Mouse (Mus musculus): ENCODE measurements around the gene Gm10097. TPM values are rescaled to one million over a fixed set of nuclear protein-coding genes. Genes with fewer than 3 reads are reported as not detected.

Gene Gm10097
- polyA plus RNA-seq, 1 experiment from 2014 or later, result 0.15 TPM

DNA sequence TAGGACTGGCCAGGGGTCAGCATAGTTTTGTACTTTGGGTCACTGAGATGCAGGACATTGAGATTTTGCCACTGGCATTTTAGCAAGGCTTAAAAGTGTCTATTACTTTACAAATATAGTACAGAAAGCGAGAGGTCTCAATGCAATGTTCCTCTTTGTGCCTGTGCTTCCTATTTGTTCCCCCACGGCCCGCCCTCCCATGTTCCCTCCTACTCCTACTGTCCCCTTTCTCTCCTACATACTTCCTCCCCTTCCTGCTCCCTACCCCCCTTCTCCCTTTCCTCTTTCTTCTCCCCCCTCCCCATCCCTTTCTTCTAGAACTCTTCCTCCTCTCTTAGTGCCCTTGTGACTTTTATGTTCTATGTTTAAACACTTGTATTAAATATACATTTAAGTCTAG lies 12.1 kb upstream of the Gm10097 start:
- peak; percentile 34; the same call in 1 of the 2 replicates for ATAC-seq
- H3K4me3 ChIP-seq (replicated peaks), result no peak overlapping the region
- H3K9ac ChIP-seq (replicated peaks), result no peak overlapping the region
- H3K27ac ChIP-seq, result no peak overlapping the region
- 60% methylated on average over 3 of the region's 3 CpGs for WGBS
- peaks cover 10% of the 10 kb centered on the region; the same call in 1 of the 2 replicates for H3K27me3 ChIP-seq
- H3K4me2 ChIP-seq (replicated peaks), result no peak overlapping the region
- no peaks in the 10 kb centered on the region for H3K9me3 ChIP-seq
- peaks cover 10% of the 10 kb centered on the region; the same call in 1 of the 2 replicates for H3K4me1 ChIP-seq (replicated peaks)
- peaks cover 8% of the 10 kb centered on the region for H3K36me3 ChIP-seq

- no peak overlapping the region for H3K4me2 ChIP-seq (replicated peaks)
- H3K4me3 ChIP-seq (replicated peaks), result no peak overlapping the region
- peaks cover 5% of the 10 kb centered on the region; the same call in 1 of the 2 replicates for H3K27me3 ChIP-seq
- 97% methylated on average over 15 of the region's 15 CpGs for WGBS
- no peak overlapping the region for H3K9ac ChIP-seq (replicated peaks)
- peaks cover 8% of the 10 kb centered on the region for H3K36me3 ChIP-seq
- H3K9me3 ChIP-seq, result no peaks in the 10 kb centered on the region
- peaks cover 10% of the 10 kb centered on the region; the same call in 1 of the 2 replicates for H3K4me1 ChIP-seq (replicated peaks)
- ATAC-seq, result no peak
- no peak overlapping the region for H3K27ac ChIP-seq
Measured at GRCm38 (mm10) chr10:5057661-5058060, 11.3 kb upstream of the Gm10097 start.

GRCm38 (mm10) chr10:5058876-5059275 lies 10.1 kb upstream of the Gm10097 start:
- H3K36me3 ChIP-seq, result peaks cover 8% of the 10 kb centered on the region
- H3K4me1 ChIP-seq (replicated peaks), result peaks cover 10% of the 10 kb centered on the region; the same call in 1 of the 2 replicates
- no peak overlapping the region for H3K4me2 ChIP-seq (replicated peaks)
- no peak overlapping the region for H3K9ac ChIP-seq (replicated peaks)
- no peak for ATAC-seq
- H3K4me3 ChIP-seq (replicated peaks), result no peak overlapping the region
- 93% methylated on average over 2 of the region's 2 CpGs for WGBS
- no peaks in the 10 kb centered on the region for H3K9me3 ChIP-seq
- no peak overlapping the region for H3K27ac ChIP-seq
- H3K27me3 ChIP-seq, result peaks cover 5% of the 10 kb centered on the region; the same call in 1 of the 2 replicates

GRCm38 (mm10) chr10:5059983-5060382 lies 9.0 kb upstream of the Gm10097 start:
- no peaks in the 10 kb centered on the region for H3K9me3 ChIP-seq
- H3K27ac ChIP-seq, result no peak overlapping the region
- peaks cover 10% of the 10 kb centered on the region; the same call in 1 of the 2 replicates for H3K4me1 ChIP-seq (replicated peaks)
- peaks cover 2% of the 10 kb centered on the region; the same call in 1 of the 2 replicates for H3K27me3 ChIP-seq
- no peak overlapping the region for H3K9ac ChIP-seq (replicated peaks)
- H3K4me3 ChIP-seq (replicated peaks), result no peak overlapping the region
- ATAC-seq, result no peak
- 85% methylated on average over 2 of the region's 2 CpGs for WGBS
- no peak overlapping the region for H3K4me2 ChIP-seq (replicated peaks)
- H3K36me3 ChIP-seq, result peaks cover 8% of the 10 kb centered on the region

DNA sequence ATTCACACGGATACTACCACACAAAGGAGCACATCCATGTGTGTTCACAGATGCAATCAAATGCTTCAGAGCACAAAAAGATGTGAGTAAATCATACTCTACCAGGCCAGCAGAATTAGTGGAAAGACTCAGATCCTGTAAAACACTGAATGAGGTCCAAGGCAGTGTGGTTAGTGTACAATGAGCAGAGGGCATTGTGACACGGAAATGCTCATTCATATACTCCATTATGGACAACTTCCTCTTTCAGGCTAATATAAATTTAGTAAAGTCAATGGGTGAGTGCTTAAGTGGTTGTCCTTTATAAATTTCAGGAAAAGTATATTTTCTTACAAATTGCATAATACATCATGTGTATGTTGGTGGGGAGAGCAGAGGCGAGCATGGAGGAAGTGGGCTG lies 1.9 kb upstream of the Gm10097 start:
- Histone ChIP-seq H3K9ac (replicated peaks) (no peak overlapping the region), H3K36me3 (no peaks in the 10 kb centered on the region)
- 89% methylated on average over 3 of the region's 3 CpGs for WGBS

DNA sequence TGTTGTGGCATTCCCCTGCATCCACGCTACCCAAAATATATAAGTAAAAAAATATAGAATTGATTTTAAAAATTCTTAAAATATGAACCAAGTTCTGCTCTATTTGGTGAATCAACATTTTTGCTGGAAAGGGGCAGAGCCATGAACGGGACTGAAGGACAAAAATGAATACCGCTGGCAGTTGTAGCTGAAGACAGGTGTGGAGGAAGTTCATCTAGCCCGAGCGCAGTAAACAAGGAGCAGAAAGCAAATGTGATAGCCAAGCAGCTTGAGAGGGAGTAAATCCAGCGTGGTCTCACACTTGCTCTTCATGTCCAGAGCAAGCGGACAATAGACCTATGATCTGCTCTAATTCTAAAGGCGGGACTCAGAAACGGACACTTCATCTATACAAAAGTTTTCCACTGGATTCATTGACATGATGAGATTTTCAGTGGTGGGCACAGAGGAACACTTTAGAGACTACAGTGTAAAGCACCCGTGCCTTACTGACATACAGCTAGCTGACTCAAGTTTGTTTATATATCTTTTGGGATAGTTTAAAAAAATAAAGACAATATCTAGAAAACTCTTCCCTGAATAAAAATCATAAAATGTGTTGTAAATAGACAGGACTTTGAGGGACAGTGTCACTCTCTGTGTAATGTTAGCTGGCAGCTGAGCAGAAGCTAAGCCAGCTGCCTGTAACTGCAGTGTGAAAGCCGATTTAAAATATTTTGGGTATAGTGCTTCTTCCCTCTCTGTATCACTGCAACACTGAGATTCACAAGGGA lies 1.4 kb downstream of the Gm10097 start:
- no peak overlapping the region for H3K4me3 ChIP-seq (replicated peaks)
- no peak overlapping the region for H3K9ac ChIP-seq (replicated peaks)
- H3K4me2 ChIP-seq (replicated peaks), result no peak overlapping the region
- 89% methylated on average over 11 of the region's 11 CpGs for WGBS
- ATAC-seq, result no peak
- H3K36me3 ChIP-seq, result no peaks in the 10 kb centered on the region
- H3K27me3 ChIP-seq, result no peaks in the 10 kb centered on the region
- H3K9me3 ChIP-seq, result no peaks in the 10 kb centered on the region
- H3K4me1 ChIP-seq (replicated peaks), result no peaks in the 10 kb centered on the region
- H3K27ac ChIP-seq, result no peak overlapping the region

More for the DNA sequence above, 1.9 kb upstream of the Gm10097 start:
- no peaks in the 10 kb centered on the region for H3K9me3 ChIP-seq
- no peak overlapping the region for H3K4me3 ChIP-seq (replicated peaks)
- no peak overlapping the region for H3K27ac ChIP-seq
- no peak overlapping the region for H3K4me2 ChIP-seq (replicated peaks)
- ATAC-seq, result no peak
- no peaks in the 10 kb centered on the region for H3K4me1 ChIP-seq (replicated peaks)
- H3K27me3 ChIP-seq, result no peaks in the 10 kb centered on the region

- no peaks in the 10 kb centered on the region for H3K9me3 ChIP-seq
- H3K27ac ChIP-seq, result no peak overlapping the region
- H3K4me2 ChIP-seq (replicated peaks), result no peak overlapping the region
- no peak overlapping the region for H3K9ac ChIP-seq (replicated peaks)
- no peaks in the 10 kb centered on the region for H3K27me3 ChIP-seq
- ATAC-seq, result no peak
- H3K4me1 ChIP-seq (replicated peaks), result no peaks in the 10 kb centered on the region
- WGBS, result 79% methylated on average over 3 of the region's 3 CpGs
- H3K36me3 ChIP-seq, result no peaks in the 10 kb centered on the region
- H3K4me3 ChIP-seq (replicated peaks), result no peak overlapping the region
Measured at GRCm38 (mm10) chr10:5070941-5071231, 1.9 kb downstream of the Gm10097 start.

DNA sequence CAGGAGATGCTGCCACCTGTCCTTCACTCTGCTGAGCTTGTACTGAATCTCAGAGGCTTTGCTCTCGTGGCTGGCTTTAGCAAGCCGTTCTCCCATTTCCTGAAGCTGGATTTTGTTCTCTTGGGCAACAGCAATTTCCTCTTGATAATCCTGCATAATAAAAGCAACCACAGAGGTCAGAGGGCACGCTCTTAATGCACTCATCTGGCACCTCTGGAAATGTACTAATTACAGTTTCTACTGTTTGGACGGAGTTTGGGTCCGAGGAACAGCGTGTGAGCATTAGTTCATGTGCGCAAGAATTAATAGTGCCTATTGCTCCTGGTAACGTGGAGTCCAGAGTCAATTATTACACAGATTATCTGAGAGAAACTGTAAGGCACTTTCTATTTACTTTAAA lies 3.1 kb downstream of the Gm10097 start:
- Histone ChIP-seq H3K36me3 (no peaks in the 10 kb centered on the region), H3K4me2 (replicated peaks) (no peak overlapping the region), H3K4me3 (replicated peaks) (no peak overlapping the region), H3K9ac (replicated peaks) (no peak overlapping the region), H3K9me3 (no peaks in the 10 kb centered on the region), H3K27ac (no peak overlapping the region), H3K4me1 (replicated peaks) (no peaks in the 10 kb centered on the region), H3K27me3 (no peaks in the 10 kb centered on the region)
- whole genome bisulfite sequencing, result 87% methylated on average over 8 of the region's 8 CpGs
- no peak for ATAC-seq

DNA sequence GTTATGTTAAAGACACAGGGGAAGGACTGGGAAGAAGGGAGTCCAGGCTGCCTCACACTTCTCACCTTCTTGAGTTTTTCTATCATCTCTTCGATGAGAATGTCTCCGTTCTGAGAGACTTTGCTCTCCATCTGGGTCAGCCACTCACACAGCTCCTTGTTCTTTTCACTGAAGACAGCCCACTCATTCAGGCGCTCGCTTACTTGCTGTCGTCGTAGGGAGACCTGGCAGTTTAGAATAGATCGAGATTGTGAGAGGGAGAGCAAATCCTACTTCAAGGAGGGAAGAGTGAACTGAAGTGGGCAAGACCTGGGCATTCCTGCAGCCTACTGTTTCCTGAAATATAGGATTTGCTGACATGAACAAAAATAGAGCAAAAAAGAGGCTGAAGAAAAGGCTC lies 6.7 kb downstream of the Gm10097 start:
- H3K9me3 ChIP-seq, result no peaks in the 10 kb centered on the region
- H3K27ac ChIP-seq, result no peak overlapping the region
- no peaks in the 10 kb centered on the region for H3K4me1 ChIP-seq (replicated peaks)
- no peaks in the 10 kb centered on the region for H3K36me3 ChIP-seq
- no peak for ATAC-seq
- no peak overlapping the region for H3K9ac ChIP-seq (replicated peaks)
- no peak overlapping the region for H3K4me2 ChIP-seq (replicated peaks)
- no peaks in the 10 kb centered on the region for H3K27me3 ChIP-seq
- WGBS, result 88% methylated on average over 7 of the region's 7 CpGs
- H3K4me3 ChIP-seq (replicated peaks), result no peak overlapping the region

GRCm38 (mm10) chr10:5079945-5080468 lies 11.0 kb downstream of the Gm10097 start:
- Histone ChIP-seq H3K9ac (replicated peaks) (no peak overlapping the region), H3K9me3 (no peaks in the 10 kb centered on the region), H3K4me3 (replicated peaks) (no peak overlapping the region), H3K4me1 (replicated peaks) (no peaks in the 10 kb centered on the region), H3K27me3 (no peaks in the 10 kb centered on the region), H3K27ac (no peak overlapping the region), H3K4me2 (replicated peaks) (no peak overlapping the region), H3K36me3 (no peaks in the 10 kb centered on the region)
- ATAC-seq, result no peak
- WGBS, result 81% methylated on average over 9 of the region's 9 CpGs

DNA sequence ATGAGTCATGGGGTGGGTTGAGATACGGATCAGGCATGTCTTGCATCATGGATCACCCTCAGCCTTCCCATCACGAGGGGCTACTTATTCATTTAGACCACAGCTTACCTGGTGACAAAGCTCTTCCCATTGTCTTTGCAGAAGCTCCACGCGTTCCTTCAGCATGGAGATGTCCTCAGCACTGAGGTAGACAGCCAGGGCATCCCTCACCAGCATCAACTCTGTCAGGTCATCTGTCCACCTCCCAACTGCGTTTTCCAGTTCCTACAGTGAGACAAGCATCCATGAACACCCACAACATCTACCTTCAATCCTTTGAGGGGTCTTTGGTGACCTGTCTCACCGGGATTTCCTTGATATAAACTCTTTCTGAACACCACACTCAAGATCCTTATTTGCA lies 14.7 kb downstream of the Gm10097 start:
- Histone ChIP-seq H3K4me3 (replicated peaks) (no peak overlapping the region), H3K27ac (no peak overlapping the region), H3K36me3 (no peaks in the 10 kb centered on the region), H3K27me3 (no peaks in the 10 kb centered on the region), H3K9me3 (no peaks in the 10 kb centered on the region), H3K9ac (replicated peaks) (no peak overlapping the region), H3K4me1 (replicated peaks) (no peaks in the 10 kb centered on the region), H3K4me2 (replicated peaks) (no peak overlapping the region)
- WGBS, result 82% methylated on average over 6 of the region's 6 CpGs
- no peak for ATAC-seq

DNA sequence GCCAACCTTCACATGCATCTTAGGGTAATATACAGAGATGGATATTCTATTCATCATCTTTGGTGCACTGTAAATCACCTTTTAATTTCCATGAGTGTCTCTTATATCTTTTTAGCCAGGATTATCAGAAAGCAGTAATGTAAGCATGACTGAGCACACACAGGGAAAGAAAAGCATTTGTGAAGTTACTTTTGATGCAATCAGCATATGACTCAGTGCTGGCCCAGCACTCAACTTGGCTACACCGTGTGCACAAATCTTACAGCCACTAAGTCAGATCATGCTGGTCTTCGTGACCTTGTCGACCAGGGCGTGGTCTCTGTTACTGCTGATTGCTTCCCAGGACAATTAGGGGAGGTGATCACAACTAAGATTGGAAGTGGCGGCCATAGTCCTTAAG lies 16.8 kb downstream of the Gm10097 start:
- ATAC-seq, result no peak
- no peak overlapping the region for H3K27ac ChIP-seq
- WGBS, result 91% methylated on average over 5 of the region's 5 CpGs
- no peaks in the 10 kb centered on the region for H3K27me3 ChIP-seq
- no peak overlapping the region for H3K4me2 ChIP-seq (replicated peaks)
- H3K36me3 ChIP-seq, result no peaks in the 10 kb centered on the region
- H3K4me3 ChIP-seq (replicated peaks), result no peak overlapping the region
- H3K9me3 ChIP-seq, result no peaks in the 10 kb centered on the region
- no peaks in the 10 kb centered on the region for H3K4me1 ChIP-seq (replicated peaks)
- no peak overlapping the region for H3K9ac ChIP-seq (replicated peaks)

DNA sequence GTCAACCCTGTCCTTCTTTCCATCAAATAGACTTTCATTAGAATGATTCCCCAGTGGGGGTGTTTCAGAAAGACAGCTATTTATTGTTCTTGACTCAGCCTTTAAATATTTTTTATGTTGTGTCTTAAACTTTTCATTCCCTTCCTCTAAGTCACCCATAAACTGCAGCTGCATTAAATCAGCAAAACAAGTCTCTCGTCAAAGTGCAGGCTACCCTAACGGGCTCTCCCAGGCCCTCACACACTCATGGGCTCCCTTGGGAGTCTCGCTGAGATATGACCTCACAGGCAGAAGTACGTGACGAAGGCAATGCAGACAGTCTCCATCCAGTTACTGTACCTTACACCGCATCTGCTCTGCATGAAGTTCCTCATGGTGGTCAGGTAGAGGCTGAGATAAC lies 17.3 kb downstream of the Gm10097 start:
- WGBS, result 86% methylated on average over 6 of the region's 6 CpGs
- Histone ChIP-seq H3K27me3 (no peaks in the 10 kb centered on the region), H3K4me2 (replicated peaks) (no peak overlapping the region), H3K4me1 (replicated peaks) (no peaks in the 10 kb centered on the region), H3K27ac (no peak overlapping the region), H3K9me3 (no peaks in the 10 kb centered on the region), H3K36me3 (no peaks in the 10 kb centered on the region), H3K4me3 (replicated peaks) (no peak overlapping the region), H3K9ac (replicated peaks) (no peak overlapping the region)
- no peak for ATAC-seq
